Mouse (Mus musculus) right cerebral cortex, postnatal 25 days (tissue): ENCODE results near the gene Itgb2.

Experiments used
- DNase-seq: peaks from one replicate; pipeline ENCODE4 v3.0.0; 2022

Gene Itgb2

DNA sequence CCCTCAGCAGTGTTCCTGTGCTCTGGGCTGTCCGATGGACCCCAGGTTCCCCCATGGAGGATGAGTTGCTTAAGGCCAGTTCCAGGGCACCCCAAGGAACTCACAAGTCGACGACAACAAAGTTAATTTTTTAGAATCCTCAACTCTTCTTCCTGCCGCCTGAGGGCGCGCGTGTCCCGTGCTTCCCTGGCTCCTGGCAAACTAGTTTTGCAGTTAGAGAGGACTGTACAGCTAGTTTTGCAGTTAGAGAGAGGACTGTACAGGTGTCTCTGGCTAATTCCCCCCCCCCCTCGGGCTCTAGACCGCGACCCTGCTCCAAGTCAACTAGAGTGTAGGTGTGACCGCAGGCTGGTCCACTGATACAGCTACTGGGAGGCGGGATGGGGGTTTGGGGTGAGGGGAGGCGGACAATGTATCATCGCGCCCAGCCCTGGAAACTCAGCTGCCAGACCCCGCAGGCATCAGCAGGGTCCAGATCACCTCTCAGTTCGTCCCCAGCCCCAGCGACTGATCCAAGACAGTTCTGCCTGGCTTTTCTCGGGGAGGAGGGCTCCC is 12.9 kb upstream of the Itgb2 start:
- DNase-seq: no peak

- DNase-seq: no peak
These were observed 12.3 kb upstream of the Itgb2 start for GRCm38 (mm10) chr10:77517801-77518200.

DNA sequence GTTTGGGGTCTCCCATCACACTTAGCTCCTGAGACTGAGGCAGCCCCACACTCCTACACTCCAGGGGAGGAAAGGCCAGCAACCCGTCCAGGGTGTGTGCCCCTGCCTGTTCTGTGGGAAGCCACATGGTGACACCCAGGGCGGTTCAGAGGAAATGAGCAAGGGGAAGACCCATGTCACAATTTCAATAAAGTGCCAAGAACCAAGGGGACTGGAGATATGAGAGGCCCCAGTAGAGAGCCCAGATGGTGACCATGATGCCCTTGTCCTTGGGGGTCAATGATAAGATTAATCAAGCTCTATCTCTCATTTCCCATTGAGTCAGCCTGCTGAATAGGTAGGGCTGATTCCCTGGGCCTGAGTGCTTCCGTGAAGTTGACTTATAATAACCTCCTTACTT is 10.9 kb upstream of the Itgb2 start:
- no peak for DNase-seq

DNA sequence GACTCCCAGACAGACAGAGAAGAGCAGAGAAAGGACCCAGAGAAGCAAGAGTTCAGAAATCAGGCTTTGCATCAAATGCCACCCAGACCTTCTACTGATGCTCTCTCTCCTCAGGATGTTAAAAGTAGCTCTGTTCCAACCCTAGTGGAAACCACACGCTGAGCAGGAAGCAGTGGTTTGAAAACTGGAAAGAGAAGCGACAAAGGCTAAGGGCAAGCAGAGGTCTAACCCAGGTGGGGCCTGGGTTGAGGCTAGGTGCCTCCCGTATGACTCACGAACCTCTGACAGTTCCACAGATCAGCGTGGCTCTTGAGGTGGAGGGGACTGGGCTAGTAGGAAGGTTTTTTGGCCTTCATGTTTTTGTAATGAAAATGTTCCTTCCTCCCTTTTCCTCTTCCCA is 9.6 kb upstream of the Itgb2 start:
- no peak for DNase-seq

DNA sequence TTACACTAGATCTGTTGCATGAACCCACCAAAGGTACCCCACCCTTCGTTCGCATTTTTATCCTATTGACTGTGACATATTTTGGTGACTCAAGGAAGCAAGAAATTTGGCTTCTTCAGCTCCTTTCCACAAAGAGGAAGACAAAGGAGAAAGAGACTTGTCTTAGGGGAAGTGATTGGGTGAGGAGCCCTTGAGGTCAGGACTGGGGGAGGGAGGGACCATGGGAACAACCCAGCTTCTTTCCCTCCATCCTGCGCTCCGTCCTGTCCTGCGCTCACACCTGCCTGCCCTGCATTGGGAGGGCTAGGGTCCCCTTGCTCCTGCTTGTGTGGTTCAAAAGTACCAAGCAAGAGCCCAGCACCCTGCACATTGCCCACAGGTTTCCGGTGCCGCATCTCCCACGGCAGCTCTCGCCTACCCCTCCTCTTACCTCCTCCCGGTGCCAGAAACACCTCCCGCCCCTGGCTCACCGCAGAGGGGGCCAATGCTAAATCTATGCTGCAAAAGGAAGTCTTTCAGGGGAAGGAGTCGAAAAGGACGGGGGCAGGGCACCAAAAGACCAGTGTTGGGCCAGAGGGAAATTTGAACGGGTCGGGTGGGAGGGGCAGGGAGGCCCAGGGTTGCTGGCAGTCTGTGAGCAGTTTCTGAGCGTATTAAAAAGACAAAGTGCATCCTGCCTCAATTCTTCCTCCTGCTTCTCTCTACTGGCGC is 7.9 kb upstream of the Itgb2 start:
- DNase-seq: no peak

- DNase-seq: no peak
These were observed 7.3 kb upstream of the Itgb2 start for GRCm38 (mm10) chr10:77522746-77523145.

DNA sequence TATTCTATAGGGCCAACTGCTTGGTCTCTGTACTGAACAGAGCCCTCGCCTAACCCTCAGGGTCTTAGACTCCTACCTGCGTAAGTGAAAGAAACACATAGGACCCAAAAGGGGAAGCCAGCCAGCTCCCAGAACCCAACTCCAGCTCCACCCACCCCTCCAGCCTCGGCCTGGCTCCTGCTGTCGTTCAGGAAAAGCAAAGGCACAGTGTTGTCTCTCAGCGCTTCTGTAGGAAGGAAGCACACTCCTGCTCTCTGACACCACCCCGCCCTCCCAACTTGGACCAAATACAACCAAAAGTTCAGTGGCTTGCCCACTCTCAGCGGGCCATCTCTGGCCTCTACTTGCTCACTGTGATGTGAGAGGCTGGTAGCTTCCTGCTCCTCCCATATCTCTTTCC is 6.7 kb upstream of the Itgb2 start:
- DNase-seq: no peak

- no peak for DNase-seq
These were observed 3.6 kb upstream of the Itgb2 start for GRCm38 (mm10) chr10:77526488-77526887.

GRCm38 (mm10) chr10:77528634-77529033 is 1.4 kb upstream of the Itgb2 start:
- no peak for DNase-seq

DNA sequence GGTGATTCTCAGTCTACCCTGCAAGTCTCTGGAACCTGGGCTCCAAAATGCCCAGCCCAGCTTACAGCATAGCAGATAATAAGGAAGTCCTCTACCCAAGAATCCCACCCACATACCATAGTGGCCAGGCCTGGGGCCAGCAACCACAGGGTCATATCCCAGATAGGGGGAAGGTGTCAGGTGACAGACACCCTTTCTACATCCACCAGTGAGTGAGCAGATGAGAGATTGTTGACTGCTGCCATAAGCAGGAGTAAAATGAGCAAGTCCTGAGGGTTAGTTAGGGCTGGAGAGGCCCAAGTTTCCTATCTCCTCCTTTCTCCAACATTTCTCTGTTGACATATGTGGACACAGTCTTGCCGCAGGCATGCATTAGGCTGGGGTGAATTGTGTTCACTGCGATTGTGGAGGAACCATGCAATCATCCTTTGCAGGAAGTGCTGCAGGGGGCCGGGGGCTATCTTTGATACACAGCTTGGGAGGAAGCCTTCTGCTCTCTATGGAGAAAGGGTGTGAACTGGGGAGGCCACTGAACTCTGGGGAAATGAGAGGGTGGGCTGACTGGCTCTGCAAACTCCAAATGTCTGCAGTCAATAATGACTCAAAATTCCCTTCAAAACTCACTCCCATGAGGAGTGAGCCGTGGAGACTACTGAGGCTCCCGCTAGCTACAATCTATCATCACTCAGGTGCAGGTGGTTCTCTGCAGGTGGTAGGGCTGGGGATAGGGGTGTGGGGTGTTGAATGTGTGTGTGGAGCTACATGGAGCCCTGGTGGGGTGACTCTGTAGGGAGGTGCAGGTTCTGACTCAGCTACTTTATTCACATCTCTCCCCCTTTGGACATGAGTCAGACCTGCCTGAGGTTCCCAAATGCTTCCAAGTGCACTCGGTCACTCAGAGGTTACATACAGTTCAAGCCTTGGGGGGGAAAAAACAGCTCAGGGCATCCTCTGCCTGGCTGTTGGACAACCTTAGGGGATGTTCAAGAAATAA is 1.3 kb downstream of the Itgb2 start:
- no peak for DNase-seq

GRCm38 (mm10) chr10:77532020-77532413 is 2.0 kb downstream of the Itgb2 start:
- DNase-seq: no peak

- DNase-seq: no peak
These were observed 6.7 kb downstream of the Itgb2 start for GRCm38 (mm10) chr10:77536727-77537126.

DNA sequence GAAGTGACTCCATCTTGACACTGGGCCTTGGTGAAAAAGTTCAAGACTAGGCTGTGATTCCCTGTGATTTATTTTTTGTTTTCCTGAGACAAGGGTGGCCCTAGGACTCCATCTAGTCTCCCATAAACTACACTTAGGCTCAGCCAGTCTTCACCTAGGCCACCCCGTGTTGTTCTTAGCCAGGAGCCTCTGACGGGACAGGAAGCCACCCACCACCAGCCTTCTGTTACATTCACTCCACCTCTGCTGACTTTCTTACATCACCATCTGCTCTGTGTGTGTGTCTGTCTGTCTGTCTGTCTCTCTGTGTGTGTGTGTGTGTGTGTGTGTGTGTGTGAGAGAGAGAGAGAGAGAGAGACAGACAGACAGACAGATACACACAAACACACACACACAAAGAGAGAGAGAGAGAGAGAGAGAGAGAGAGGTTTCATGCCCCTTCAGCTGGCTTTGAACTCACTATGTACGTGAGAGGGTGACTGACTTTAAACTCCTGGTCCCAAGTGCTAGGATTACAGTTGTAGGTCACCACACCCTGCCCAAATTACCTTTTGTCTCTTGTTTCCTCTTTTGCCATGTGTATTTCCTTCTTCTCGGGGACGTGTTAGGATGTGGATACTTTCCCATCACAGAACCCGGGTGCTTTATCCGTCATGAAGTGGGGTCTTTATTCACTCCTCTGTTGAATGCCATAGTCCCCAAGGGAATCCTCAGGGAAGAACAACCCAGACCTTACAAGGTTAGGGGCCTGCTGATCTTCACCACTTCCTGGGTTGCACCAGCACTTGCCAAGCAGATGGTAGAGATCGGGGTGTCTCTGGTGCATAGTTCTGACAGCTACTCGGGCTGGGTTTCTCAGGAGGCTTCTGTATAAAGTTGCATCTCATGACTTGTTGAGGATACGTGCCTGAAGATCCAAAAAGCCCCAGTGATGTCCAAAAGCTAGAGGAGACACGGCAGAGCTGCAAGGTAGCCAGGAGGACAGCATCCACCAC is 7.5 kb downstream of the Itgb2 start:
- no peak for DNase-seq

- DNase-seq: no peak
These were observed 9.4 kb downstream of the Itgb2 start for GRCm38 (mm10) chr10:77539320-77539945.

DNA sequence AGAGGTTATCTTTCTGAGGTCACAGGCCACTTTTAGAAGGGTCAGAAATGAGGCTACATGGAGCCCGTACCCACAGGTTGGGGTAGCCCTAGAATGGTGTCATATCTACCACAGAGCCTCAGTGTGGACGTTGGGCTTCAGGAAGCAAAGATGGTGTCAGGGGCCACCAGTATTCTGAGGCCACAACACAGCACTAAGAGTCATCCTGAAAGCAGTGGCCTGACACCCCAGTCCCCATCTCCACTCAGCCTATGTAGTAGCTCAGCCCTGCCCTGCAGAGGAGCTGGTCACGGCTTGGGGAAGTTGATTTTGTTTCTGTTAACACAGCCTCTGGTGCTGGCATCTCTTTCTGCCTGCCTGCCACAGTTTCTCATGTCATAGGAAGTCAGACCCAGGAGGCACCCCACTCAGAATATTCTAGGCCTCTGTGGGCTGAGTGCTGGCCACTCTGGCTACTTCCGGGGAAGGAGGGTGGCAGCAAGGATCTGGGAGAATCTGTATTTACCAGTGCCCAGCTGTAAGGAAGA is 10.6 kb downstream of the Itgb2 start:
- no peak for DNase-seq

DNA sequence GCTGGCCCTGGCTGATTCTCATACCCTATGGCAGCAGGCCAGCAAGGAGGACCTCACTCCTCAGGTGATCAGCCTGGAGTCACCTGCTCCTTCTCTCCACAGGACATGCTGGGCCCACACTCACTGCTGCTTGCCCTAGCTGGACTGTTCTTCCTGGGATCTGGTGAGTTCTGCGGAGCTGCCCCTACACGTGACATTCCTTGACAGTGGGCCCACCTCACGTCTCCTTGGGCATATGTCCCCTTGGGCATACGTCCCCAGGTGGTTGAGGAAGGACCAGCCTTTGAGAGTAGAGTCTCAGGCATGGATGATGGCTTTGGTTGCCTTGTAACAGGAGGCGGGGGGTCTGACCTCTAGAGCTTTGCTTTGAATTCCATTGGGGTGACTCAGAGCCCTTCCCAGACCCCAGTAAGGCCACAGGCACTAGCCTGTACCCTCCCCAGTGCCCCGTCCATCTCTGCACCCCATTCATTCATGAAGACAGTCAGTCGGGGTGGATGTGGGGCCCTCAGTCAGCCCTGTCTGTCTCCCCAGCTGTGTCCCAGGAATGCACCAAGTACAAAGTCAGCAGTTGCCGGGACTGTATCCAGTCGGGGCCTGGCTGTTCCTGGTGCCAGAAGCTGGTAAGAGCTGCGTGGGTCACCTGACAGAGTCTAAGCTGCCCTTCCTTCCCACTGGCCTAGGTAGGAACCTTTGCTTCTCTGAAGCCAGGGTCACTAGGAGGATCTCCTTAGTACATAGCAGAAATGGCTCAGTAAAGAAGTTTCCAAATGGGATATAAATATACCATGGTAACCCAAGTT is 12.0 kb downstream of the Itgb2 start:
- DNase-seq: no peak

DNA sequence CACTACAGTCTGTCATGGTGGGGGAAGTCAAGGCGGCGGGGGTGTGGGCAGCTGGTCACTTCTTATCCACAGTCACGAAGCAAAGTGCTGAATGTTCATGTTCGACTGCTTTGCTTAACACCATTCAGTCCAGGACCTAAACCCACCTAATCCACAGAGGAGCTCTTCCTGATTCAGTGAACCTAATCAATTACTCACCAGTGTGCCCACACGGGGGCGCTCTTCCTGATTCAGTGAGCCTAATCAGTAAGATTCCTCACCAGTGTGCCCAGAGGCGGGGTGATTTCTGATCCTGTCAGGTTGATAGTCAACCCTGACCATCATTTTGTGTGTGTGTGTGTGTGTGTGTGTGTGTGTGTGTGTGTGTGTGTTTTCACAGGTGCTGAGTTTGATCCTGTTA is 13.2 kb downstream of the Itgb2 start:
- DNase-seq: no peak

GRCm38 (mm10) chr10:77544916-77545315 is 14.9 kb downstream of the Itgb2 start:
- DNase-seq: peak; percentile 73

GRCm38 (mm10) chr10:77548576-77548975 is 18.5 kb downstream of the Itgb2 start:
- no peak for DNase-seq

DNA sequence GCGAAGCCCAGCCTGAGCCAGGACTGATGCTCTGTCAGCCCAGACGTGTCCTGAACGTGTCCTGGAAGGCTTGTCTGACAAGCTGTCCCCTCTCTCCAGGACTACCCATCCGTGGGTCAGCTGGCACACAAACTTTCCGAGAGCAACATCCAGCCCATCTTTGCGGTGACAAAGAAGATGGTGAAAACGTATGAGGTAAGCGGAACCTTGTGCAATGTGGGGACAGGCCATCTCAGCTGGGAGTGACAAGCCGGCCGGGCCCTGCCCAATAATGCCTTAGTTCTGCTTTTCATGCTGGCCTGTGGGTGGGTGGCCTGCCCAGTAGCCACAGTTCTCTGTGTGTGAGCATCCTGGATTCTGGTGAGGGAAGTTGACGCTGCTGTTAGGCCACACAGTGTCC is 20.8 kb downstream of the Itgb2 start:
- no peak for DNase-seq

GRCm38 (mm10) chr10:77552162-77552561 is 22.1 kb downstream of the Itgb2 start:
- DNase-seq: no peak
